ENCODE assay signal across 2 mouse cellular contexts in the genomic region with DNA sequence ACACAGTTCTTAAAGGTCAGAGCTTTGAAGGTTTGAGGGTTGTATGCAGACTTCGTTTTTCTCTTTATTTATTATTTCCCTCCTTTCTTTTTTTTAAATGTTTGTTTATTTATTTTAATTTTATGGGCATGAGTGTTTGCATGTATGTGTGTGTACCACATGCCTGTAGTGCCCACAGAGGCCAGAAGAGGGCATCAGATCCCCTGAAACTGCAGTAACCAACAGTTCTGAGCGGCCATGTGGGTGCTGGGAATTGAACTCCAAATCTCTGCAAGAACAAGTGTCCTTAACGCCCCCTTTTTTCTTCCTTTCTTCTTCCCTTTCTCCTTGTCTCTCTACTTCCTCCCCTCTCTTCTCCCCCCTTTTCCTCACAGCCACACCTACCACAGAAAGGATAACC.
TF ChIP-seq lines count a peak whose summit lies in the region.

No protein-coding gene starts in this region.

TF ChIP-seq in CH12.LX, 34 proteins besides CTCF, POLR2A, EP300 and RAD21 (continued from another document):
- TF ChIP-seq SMC3 (IDR thresholded peaks at IDR 0.05; ENCODE audit: low read depth, low read length), result peak; percentile 13; the same call in 1 of the 2 replicates

TF ChIP-seq in MEL, 35 proteins besides CTCF, POLR2A, EP300 and RAD21 (continued from another document):
- no peak for TF ChIP-seq MAZ (IDR thresholded peaks at IDR 0.05; ENCODE audit: low read depth, low read length)
- TF ChIP-seq POLR2AphosphoS5 (IDR thresholded peaks at IDR 0.05; ENCODE audit: borderline replicate concordance, low read depth, low read length), result no peak
- TF ChIP-seq TAL1 (IDR thresholded peaks at IDR 0.05; ENCODE audit: low read length), result no peak
- no peak for TF ChIP-seq MEF2A (IDR thresholded peaks at IDR 0.05; ENCODE audit: extremely low read depth, insufficient replicate concordance, low read depth, low read length, poor library complexity, severe bottlenecking)
- no peak for TF ChIP-seq ETS1 (IDR thresholded peaks at IDR 0.05; ENCODE audit: low read depth, low read length)
